Mouse (Mus musculus) E14TG2a.4 (cell line): ENCODE measurements around the gene Mtch2.

Experiments used
- CTCF ChIP-seq: conservative IDR thresholded peaks from 2 replicates; pipeline ENCODE4 v1.5.1; 2014; ENCODE audit warnings: low read length
- NANOG ChIP-seq: IDR thresholded peaks from 2 replicates; pipeline ENCODE4 v1.6.1; 2014; ENCODE audit warnings: borderline replicate concordance, low read length, mixed read lengths
- POU5F1 ChIP-seq: IDR thresholded peaks from 2 replicates; pipeline ENCODE4 v1.6.1; 2014; ENCODE audit warnings: low read length, borderline replicate concordance

- TF ChIP-seq CTCF = no peak
- TF ChIP-seq NANOG = no peak
- TF ChIP-seq POU5F1 = no peak
These were observed 1.7 kb upstream of the Mtch2 start for GRCm38 (mm10) chr2:90845234-90845633.
